Mouse (Mus musculus) ES-E14 (cell line): ENCODE measurements at regions not wholly inside any gene's neighbourhood (a gene's known extent, or its start where the extent isn't known, plus 50 kb on each side); places are given as distances from the start of the nearest gene placed in this dataset.

ENCODE experiments used
- DNase-seq: peaks from one replicate; pipeline ENCODE4 v3.0.0-alpha.2; 2013; ENCODE audit warnings: low read depth, low spot score
- H3K27ac ChIP-seq: 2 replicates; pipeline ENCODE4 v1.5.1; 2012; ENCODE audit warnings: low read depth, mild to moderate bottlenecking, low read length, moderate library complexity, mixed read lengths; ENCODE audit not compliant: poor library complexity, insufficient read depth, severe bottlenecking
- H3K36me3 ChIP-seq: 2 replicates; pipeline ENCODE4 v1.6.1; 2012; ENCODE audit warnings: mild to moderate bottlenecking, low read length, moderate library complexity, mixed read lengths; ENCODE audit not compliant: control insufficient read depth, poor library complexity, insufficient read depth, severe bottlenecking
- H3K4me1 ChIP-seq, 2 experiments: fragments of 150-350 bp in 1 of 2; sonication (generic) in 1 of 2; 2 replicates each; pipeline ENCODE4 v1.6.1; 2012; ENCODE audit warnings: low read length in 2 of 2, mild to moderate bottlenecking in 1 of 2, mixed read lengths in 1 of 2; ENCODE audit not compliant: control insufficient read depth in 2 of 2, insufficient read depth in 2 of 2, poor library complexity in 1 of 2
- H3K4me3 ChIP-seq, 2 experiments: fragments of 150-350 bp in 1 of 2; sonication (generic) in 1 of 2; 2 replicates each; pipeline ENCODE4 v1.5.1; 2012; ENCODE audit warnings: low read length in 2 of 2, low read depth in 1 of 2, mild to moderate bottlenecking in 1 of 2, mixed read lengths in 1 of 2; ENCODE audit not compliant: insufficient read depth in 1 of 2, poor library complexity in 1 of 2, severe bottlenecking in 1 of 2
- H3K9ac ChIP-seq: 2 replicates; pipeline ENCODE4 v1.6.1; 2012; ENCODE audit warnings: low read depth, mild to moderate bottlenecking, low read length, mixed read lengths; ENCODE audit not compliant: poor library complexity, insufficient read depth, severe bottlenecking
- H3K9me3 ChIP-seq: fragments of 150-350 bp; sonication (generic); 2 replicates; pipeline ENCODE4 v1.6.1; 2012; ENCODE audit warnings: low read depth, mild to moderate bottlenecking, low read length; ENCODE audit not compliant: control insufficient read depth, insufficient read depth
- CHD2 ChIP-seq: IDR thresholded peaks from 2 replicates; pipeline ENCODE4 v1.6.1; 2014; ENCODE audit warnings: mild to moderate bottlenecking, low read depth, low read length, inconsistent platforms
- HCFC1 ChIP-seq: IDR thresholded peaks from 2 replicates; pipeline ENCODE4 v1.6.1; 2012; ENCODE audit warnings: low read length, inconsistent platforms, borderline replicate concordance; ENCODE audit not compliant: insufficient read depth
- MAFK ChIP-seq: IDR thresholded peaks from 2 replicates; pipeline ENCODE4 v1.6.1; 2014; ENCODE audit warnings: mild to moderate bottlenecking, low read depth, low read length, inconsistent platforms; ENCODE audit not compliant: insufficient read depth
- ZC3H11A ChIP-seq: IDR thresholded peaks from 2 replicates; pipeline ENCODE4 v1.6.1; 2012; ENCODE audit warnings: low read depth, mild to moderate bottlenecking, inconsistent platforms, low read length, borderline replicate concordance
- ZNF384 ChIP-seq: IDR thresholded peaks from 2 replicates; pipeline ENCODE4 v1.6.1; 2012; ENCODE audit warnings: low read depth, low read length, inconsistent platforms
- in situ Hi-C, 2 experiments: fragments of 600-800 bp; cut with MboI; formaldehyde crosslinking; loops; one replicate each; pipeline ENCODE4 v1.15.1; 2025; ENCODE audit warnings: low sequenced_read_pairs in 2 of 2, inconsistent platforms in 1 of 2; ENCODE audit not compliant: unreplicated experiment in 2 of 2

DNA sequence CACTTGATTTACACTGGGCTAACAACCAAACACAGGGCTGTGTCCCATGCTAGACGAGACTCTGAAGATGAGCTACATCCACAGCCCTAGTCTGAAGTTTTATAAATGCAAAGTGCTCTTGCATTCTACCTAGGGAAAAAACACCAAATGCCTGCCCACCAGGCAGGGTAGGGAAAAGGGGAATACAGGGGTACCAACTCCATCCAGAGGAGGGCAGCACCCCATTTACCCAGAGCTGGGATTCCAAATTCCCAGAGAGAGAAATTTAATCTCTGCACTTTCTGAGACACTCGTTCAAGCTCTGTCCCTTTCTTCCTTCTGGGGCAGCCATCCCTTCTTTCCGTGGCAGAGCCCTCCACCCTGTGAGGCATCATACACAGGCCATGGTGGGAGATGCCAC, 66.8 kb upstream of the Hdhd5 start:
- no peak for DNase-seq
- H3K9me3 ChIP-seq, result no peaks in the 10 kb centered on the region
- no peaks in the 10 kb centered on the region for H3K36me3 ChIP-seq
- H3K9ac ChIP-seq, result no peak overlapping the region
- no peak overlapping the region for H3K27ac ChIP-seq
- TF ChIP-seq MAFK (no peak), ZC3H11A (0 out of 2 replicates have a peak, but pooled peaks have one; percentile 2)
- H3K4me1 ChIP-seq, result peaks cover 4 to 6% of the 10 kb centered on the region in 2 experiments; a peak in 2 of 4 replicates
- in situ Hi-C loops, result no loop called here
- no peak overlapping the region for H3K4me3 ChIP-seq

DNA sequence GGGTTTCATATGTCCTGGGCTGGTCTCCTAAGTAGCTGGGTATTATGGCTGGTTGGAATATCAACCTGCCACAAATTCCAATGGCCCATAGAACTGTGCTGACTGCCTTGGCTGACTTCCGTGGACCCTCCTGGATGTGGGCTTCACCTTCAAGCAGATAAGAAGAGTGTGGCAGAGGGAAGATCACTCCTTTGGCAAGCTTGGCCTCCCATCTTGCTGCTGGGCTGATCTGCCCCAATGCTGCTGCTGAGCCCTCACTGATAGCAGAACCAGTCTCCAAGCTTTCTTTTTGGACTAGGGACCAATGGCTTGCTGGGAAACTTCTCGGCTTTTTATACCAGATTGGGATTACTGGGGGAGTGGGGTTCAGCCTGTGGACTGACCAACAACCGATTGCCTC, 65.6 kb upstream of the Hdhd5 start:
- H3K4me1 ChIP-seq, result peaks cover 4 to 17% of the 10 kb centered on the region in 2 experiments; a peak in 3 of 4 replicates
- no peaks in the 10 kb centered on the region for H3K9me3 ChIP-seq
- no peak overlapping the region for H3K4me3 ChIP-seq
- in situ Hi-C loops, result no loop called here
- no peak overlapping the region for H3K9ac ChIP-seq
- H3K27ac ChIP-seq, result no peak overlapping the region
- TF ChIP-seq ZC3H11A (no peak), HCFC1 (no peak), ZNF384 (no peak), MAFK (no peak), CHD2 (no peak)
- H3K36me3 ChIP-seq, result no peaks in the 10 kb centered on the region
- DNase-seq, result no peak

DNA sequence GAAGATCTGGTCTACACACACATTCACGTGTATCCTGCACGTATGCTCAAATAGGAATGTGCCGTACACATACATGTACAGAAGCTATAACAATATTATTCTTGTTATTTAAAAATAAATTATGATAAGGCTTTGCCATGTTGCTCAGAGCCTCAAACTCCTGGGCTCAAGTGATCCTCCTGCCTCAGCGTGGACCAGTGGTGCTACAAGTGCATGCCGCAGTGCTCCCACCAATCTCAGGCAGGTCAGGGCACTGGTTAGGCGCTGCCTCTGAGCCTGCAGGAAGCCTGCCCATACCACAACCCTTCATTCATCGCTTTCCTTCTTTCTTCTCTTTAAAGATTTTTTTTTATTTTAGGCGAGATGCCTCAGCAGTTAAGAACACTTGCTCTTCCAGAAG, 63.3 kb upstream of the Hdhd5 start:
- Histone ChIP-seq H3K9ac (no peak overlapping the region), H3K9me3 (no peaks in the 10 kb centered on the region), H3K4me1 (peaks cover 4 to 18% of the 10 kb centered on the region in 2 experiments; a peak in 3 of 4 replicates), H3K27ac (no peak overlapping the region), H3K36me3 (no peaks in the 10 kb centered on the region), H3K4me3 (no peak overlapping the region)
- in situ Hi-C loops, result no loop called here
- TF ChIP-seq CHD2, result no peak
- no peak for TF ChIP-seq HCFC1
- TF ChIP-seq ZC3H11A, result no peak
- TF ChIP-seq MAFK, result no peak
- TF ChIP-seq ZNF384, result no peak
- no peak for DNase-seq

DNA sequence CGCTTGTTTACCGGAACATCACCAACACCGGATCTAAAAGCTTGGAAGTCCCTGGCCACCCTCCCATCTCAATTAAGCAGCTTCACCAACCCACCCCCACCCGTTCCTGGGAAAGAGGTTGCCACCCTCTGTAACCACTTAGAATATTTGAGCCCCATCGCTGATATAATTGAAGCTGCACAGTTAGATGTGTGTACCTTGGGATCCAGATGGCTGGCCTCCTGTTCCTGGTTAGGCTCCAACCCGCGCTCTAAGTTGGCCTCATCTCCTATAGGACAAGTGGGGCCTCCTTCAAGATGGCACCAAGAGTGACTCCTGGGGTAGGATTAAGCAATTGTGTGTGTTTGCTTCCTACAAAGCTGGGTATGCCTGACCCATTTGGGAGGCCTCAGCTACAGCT, 61.6 kb upstream of the Hdhd5 start:
- Histone ChIP-seq H3K4me1 (peaks cover 0 to 12% of the 10 kb centered on the region in 2 experiments; a peak in 3 of 4 replicates), H3K9me3 (no peaks in the 10 kb centered on the region), H3K27ac (no peak overlapping the region), H3K9ac (no peak overlapping the region), H3K4me3 (no peak overlapping the region), H3K36me3 (no peaks in the 10 kb centered on the region)
- DNase-seq, result no peak
- no peak for TF ChIP-seq ZNF384
- TF ChIP-seq ZC3H11A, result no peak
- no peak for TF ChIP-seq CHD2
- no peak for TF ChIP-seq MAFK
- no peak for TF ChIP-seq HCFC1
- in situ Hi-C loops, result no loop called here

DNA sequence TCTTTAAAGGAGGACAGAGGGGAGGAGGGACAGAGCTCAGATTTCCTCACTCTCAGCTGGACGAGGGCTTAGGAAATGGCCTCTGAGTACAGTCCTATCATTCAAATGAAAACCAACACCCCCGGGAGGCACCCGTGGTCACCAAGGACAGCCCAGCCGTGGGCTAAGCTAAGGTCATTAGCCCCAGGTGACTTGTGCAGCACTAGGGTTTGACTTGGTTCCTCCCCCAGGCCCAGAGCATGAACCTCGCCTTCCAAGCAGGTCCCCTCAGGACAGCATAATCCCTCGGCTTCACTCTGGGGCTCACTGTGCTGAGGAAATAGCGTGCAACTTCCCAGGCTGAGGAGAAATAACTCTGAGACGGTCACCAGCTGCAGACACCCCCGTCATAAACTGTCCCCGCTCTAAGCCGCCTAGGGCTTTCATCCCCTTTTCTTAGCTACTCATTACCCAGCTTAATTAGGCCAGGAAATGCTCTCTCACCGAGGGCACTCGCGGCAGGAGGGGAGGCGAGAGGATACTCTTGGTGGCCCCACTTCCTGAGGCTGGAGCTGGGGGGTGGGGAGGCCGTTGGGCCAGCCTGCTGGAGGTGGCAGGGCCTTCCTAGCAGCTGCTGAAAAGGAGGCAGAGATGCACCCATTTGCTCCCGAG, 61.0 kb upstream of the Hdhd5 start:
- TF ChIP-seq CHD2 (no peak), ZNF384 (no peak), HCFC1 (no peak), MAFK (no peak), ZC3H11A (no peak)
- peaks cover 0 to 12% of the 10 kb centered on the region in 2 experiments; a peak in 2 of 4 replicates for H3K4me1 ChIP-seq
- in situ Hi-C loops, result no loop called here
- DNase-seq, result no peak
- H3K9me3 ChIP-seq, result no peaks in the 10 kb centered on the region
- H3K9ac ChIP-seq, result 0 out of 2 replicates have a peak overlapping the region, but pooled peaks have one; percentile 13
- H3K27ac ChIP-seq, result no peak overlapping the region
- H3K36me3 ChIP-seq, result no peaks in the 10 kb centered on the region
- no peak overlapping the region for H3K4me3 ChIP-seq
